Mouse (Mus musculus): ENCODE results near the gene Armc9. TPM values are rescaled to one million over a fixed set of nuclear protein-coding genes. Genes with fewer than 3 reads are reported as not detected.

Gene Armc9
- polyA plus RNA-seq, 1 experiment from 2014 or later, result 33.0 TPM

GRCm38 (mm10) chr1:86245301-86246085 lies 90.9 kb downstream of the Armc9 start:
- ATAC-seq (ENCODE audit: low FRiP score) (no peak), DNase-seq (ENCODE audit: low spot score) (no peak)
- Histone ChIP-seq H3K27ac (no peak overlapping the region), H3K27me3 (ENCODE audit: control insufficient read depth, insufficient read depth, low read length) (no peaks in the 10 kb centered on the region), H3K9ac (no peak overlapping the region), H3K36me3 (replicated peaks; ENCODE audit: control insufficient read depth, insufficient read depth) (peaks cover 47% of the 10 kb centered on the region), H3K9me3 (ENCODE audit: control insufficient read depth, low read length) (no peaks in the 10 kb centered on the region), H3K4me1 (replicated peaks; ENCODE audit: control insufficient read depth, insufficient read depth, low read length) (no peaks in the 10 kb centered on the region), H3K4me3 (replicated peaks; ENCODE audit: low read length) (no peak overlapping the region), H3K4me2 (replicated peaks) (no peak overlapping the region)
- WGBS, result 86% methylated on average over 6 of the region's 6 CpGs

DNA sequence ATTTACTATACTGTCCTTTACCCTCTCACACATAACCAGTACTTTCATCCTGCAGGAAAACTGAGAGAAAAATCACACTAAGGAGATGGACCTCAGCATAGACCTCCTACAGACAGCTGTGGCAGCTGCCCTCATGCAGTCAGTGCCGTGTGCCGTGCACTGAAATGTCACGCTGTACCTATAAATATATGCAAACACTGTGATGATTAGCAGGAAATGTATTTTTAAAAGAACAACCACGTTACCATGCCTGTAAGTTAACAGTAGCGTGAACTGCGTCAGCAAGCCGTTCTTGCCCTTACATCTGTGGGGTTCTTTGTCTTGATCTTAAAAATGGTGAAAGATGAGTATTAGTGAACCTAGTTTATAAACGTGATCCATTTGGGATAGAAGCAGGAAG lies 98.8 kb downstream of the Armc9 start:
- no peaks in the 10 kb centered on the region for H3K27me3 ChIP-seq (ENCODE audit: control insufficient read depth, insufficient read depth, low read length)
- no peak overlapping the region for H3K9ac ChIP-seq
- WGBS, result 89% methylated on average over 8 of the region's 8 CpGs

GRCm38 (mm10) chr1:86256311-86256710 lies 101.7 kb downstream of the Armc9 start:
- H3K27ac ChIP-seq, result no peak overlapping the region
- H3K9me3 ChIP-seq (ENCODE audit: control insufficient read depth, low read length), result no peaks in the 10 kb centered on the region
- DNase-seq (ENCODE audit: low spot score) (no peak), ATAC-seq (ENCODE audit: low FRiP score) (no peak)
- no peak overlapping the region for H3K4me3 ChIP-seq (replicated peaks; ENCODE audit: low read length)
- no peaks in the 10 kb centered on the region for H3K27me3 ChIP-seq (ENCODE audit: control insufficient read depth, insufficient read depth, low read length)
- no peak overlapping the region for H3K4me2 ChIP-seq (replicated peaks)
- H3K4me1 ChIP-seq (replicated peaks; ENCODE audit: control insufficient read depth, insufficient read depth, low read length), result no peaks in the 10 kb centered on the region
- no peak overlapping the region for H3K9ac ChIP-seq
- H3K36me3 ChIP-seq (replicated peaks; ENCODE audit: control insufficient read depth, insufficient read depth), result peaks cover 34% of the 10 kb centered on the region; the same call in 1 of the 2 replicates
- WGBS, result 80% methylated on average over 4 of the region's 4 CpGs

More for the DNA sequence above, 98.8 kb downstream of the Armc9 start:
- Histone ChIP-seq H3K4me1 (replicated peaks; ENCODE audit: control insufficient read depth, insufficient read depth, low read length) (no peaks in the 10 kb centered on the region), H3K4me3 (replicated peaks; ENCODE audit: low read length) (no peak overlapping the region), H3K4me2 (replicated peaks) (no peak overlapping the region), H3K27ac (no peak overlapping the region), H3K36me3 (replicated peaks; ENCODE audit: control insufficient read depth, insufficient read depth) (peaks cover 55% of the 10 kb centered on the region), H3K9me3 (ENCODE audit: control insufficient read depth, low read length) (no peaks in the 10 kb centered on the region)
- no peak for ATAC-seq (ENCODE audit: low FRiP score)
- no peak for DNase-seq (ENCODE audit: low spot score)

- no peak overlapping the region for H3K4me3 ChIP-seq (replicated peaks; ENCODE audit: low read length)
- ATAC-seq (ENCODE audit: low FRiP score) (no peak), DNase-seq (ENCODE audit: low spot score) (no peak)
- WGBS, result 91% methylated on average over 8 of the region's 8 CpGs
- H3K4me2 ChIP-seq (replicated peaks), result no peak overlapping the region
- no peaks in the 10 kb centered on the region for H3K27me3 ChIP-seq (ENCODE audit: control insufficient read depth, insufficient read depth, low read length)
- no peaks in the 10 kb centered on the region for H3K4me1 ChIP-seq (replicated peaks; ENCODE audit: control insufficient read depth, insufficient read depth, low read length)
- no peaks in the 10 kb centered on the region for H3K9me3 ChIP-seq (ENCODE audit: control insufficient read depth, low read length)
- no peak overlapping the region for H3K9ac ChIP-seq
- peaks cover 34% of the 10 kb centered on the region; the same call in 1 of the 2 replicates for H3K36me3 ChIP-seq (replicated peaks; ENCODE audit: control insufficient read depth, insufficient read depth)
- H3K27ac ChIP-seq, result no peak overlapping the region
Observed at GRCm38 (mm10) chr1:86257228-86257627, 102.6 kb downstream of the Armc9 start.

GRCm38 (mm10) chr1:86258171-86258824 lies 103.7 kb downstream of the Armc9 start:
- Histone ChIP-seq H3K4me2 (replicated peaks) (no peak overlapping the region), H3K9me3 (ENCODE audit: control insufficient read depth, low read length) (no peaks in the 10 kb centered on the region), H3K36me3 (replicated peaks; ENCODE audit: control insufficient read depth, insufficient read depth) (peaks cover 30% of the 10 kb centered on the region; the same call in 1 of the 2 replicates), H3K27ac (no peak overlapping the region), H3K27me3 (ENCODE audit: control insufficient read depth, insufficient read depth, low read length) (no peaks in the 10 kb centered on the region), H3K4me1 (replicated peaks; ENCODE audit: control insufficient read depth, insufficient read depth, low read length) (no peaks in the 10 kb centered on the region), H3K4me3 (replicated peaks; ENCODE audit: low read length) (no peak overlapping the region), H3K9ac (no peak overlapping the region)
- ATAC-seq (ENCODE audit: low FRiP score) (no peak), DNase-seq (ENCODE audit: low spot score) (no peak)
- WGBS, result 77% methylated on average over 7 of the region's 7 CpGs

GRCm38 (mm10) chr1:86263564-86264339 lies 109.2 kb downstream of the Armc9 start:
- WGBS, result 60% methylated on average over 7 of the region's 7 CpGs
- no peaks in the 10 kb centered on the region for H3K27me3 ChIP-seq (ENCODE audit: control insufficient read depth, insufficient read depth, low read length)

DNA sequence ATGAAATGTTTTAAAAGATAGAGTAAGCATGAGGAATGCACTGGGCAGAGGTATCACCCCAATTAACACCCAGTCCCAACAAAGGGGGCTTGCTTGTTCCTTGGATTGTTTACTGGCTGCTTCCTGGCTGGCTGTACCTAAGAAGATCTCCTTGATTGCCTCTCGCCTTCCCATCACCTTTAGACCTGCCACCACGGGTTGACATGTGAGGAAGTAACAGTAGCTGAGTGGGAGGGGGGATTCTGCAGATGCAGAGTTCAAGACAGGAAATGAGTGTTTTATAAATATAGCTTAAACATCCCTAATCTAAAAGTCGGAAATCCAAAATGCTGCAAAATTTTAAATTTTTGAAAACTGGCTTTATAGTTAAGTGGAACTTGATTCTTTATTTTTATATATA lies 110.5 kb downstream of the Armc9 start:
- Histone ChIP-seq H3K27me3 (ENCODE audit: control insufficient read depth, insufficient read depth, low read length) (no peaks in the 10 kb centered on the region), H3K9me3 (ENCODE audit: control insufficient read depth, low read length) (no peaks in the 10 kb centered on the region), H3K4me2 (replicated peaks) (no peak overlapping the region), H3K36me3 (replicated peaks; ENCODE audit: control insufficient read depth, insufficient read depth) (no peaks in the 10 kb centered on the region), H3K27ac (no peak overlapping the region), H3K9ac (no peak overlapping the region), H3K4me3 (replicated peaks; ENCODE audit: low read length) (no peak overlapping the region), H3K4me1 (replicated peaks; ENCODE audit: control insufficient read depth, insufficient read depth, low read length) (no peaks in the 10 kb centered on the region)
- 78% methylated on average over 3 of the region's 3 CpGs for WGBS
- DNase-seq (ENCODE audit: low spot score) (no peak), ATAC-seq (ENCODE audit: low FRiP score) (no peak)

More at GRCm38 (mm10) chr1:86263564-86264339, 109.2 kb downstream of the Armc9 start:
- DNase-seq (ENCODE audit: low spot score) (no peak), ATAC-seq (ENCODE audit: low FRiP score) (no peak)
- Histone ChIP-seq H3K4me1 (replicated peaks; ENCODE audit: control insufficient read depth, insufficient read depth, low read length) (no peaks in the 10 kb centered on the region), H3K9ac (no peak overlapping the region), H3K9me3 (ENCODE audit: control insufficient read depth, low read length) (no peaks in the 10 kb centered on the region), H3K27ac (no peak overlapping the region), H3K36me3 (replicated peaks; ENCODE audit: control insufficient read depth, insufficient read depth) (no peaks in the 10 kb centered on the region), H3K4me3 (replicated peaks; ENCODE audit: low read length) (no peak overlapping the region), H3K4me2 (replicated peaks) (no peak overlapping the region)

GRCm38 (mm10) chr1:86268492-86269189 lies 114.1 kb downstream of the Armc9 start:
- H3K4me3 ChIP-seq (replicated peaks; ENCODE audit: low read length), result no peak overlapping the region
- H3K9ac ChIP-seq, result no peak overlapping the region
- H3K4me1 ChIP-seq (replicated peaks; ENCODE audit: control insufficient read depth, insufficient read depth, low read length), result no peaks in the 10 kb centered on the region
- no peak overlapping the region for H3K27ac ChIP-seq
- H3K4me2 ChIP-seq (replicated peaks), result no peak overlapping the region
- no peaks in the 10 kb centered on the region for H3K36me3 ChIP-seq (replicated peaks; ENCODE audit: control insufficient read depth, insufficient read depth)
- ATAC-seq (ENCODE audit: low FRiP score), result no peak
- no peaks in the 10 kb centered on the region for H3K27me3 ChIP-seq (ENCODE audit: control insufficient read depth, insufficient read depth, low read length)
- H3K9me3 ChIP-seq (ENCODE audit: control insufficient read depth, low read length), result no peaks in the 10 kb centered on the region
- 90% methylated on average over 9 of the region's 9 CpGs for WGBS
- DNase-seq (ENCODE audit: low spot score), result no peak

DNA sequence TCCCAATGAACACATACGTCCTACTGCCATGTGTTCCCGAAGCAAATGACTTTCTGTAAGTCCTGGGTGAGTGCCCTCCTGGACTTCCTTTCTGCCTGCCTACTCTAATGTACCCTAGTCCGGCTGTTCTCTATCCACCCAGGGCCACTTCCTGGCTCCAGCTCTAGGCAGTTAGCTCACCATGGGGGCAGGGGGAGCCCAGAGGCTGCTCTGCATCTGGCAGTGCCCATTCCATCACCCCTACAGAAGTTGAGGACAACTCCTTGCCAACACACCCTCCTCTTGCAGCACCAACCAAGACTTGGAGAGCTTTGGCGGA lies 114.6 kb downstream of the Armc9 start:
- Histone ChIP-seq H3K27ac (no peak overlapping the region), H3K9me3 (ENCODE audit: control insufficient read depth, low read length) (no peaks in the 10 kb centered on the region), H3K27me3 (ENCODE audit: control insufficient read depth, insufficient read depth, low read length) (no peaks in the 10 kb centered on the region), H3K4me2 (replicated peaks) (no peak overlapping the region), H3K36me3 (replicated peaks; ENCODE audit: control insufficient read depth, insufficient read depth) (no peaks in the 10 kb centered on the region), H3K9ac (no peak overlapping the region), H3K4me3 (replicated peaks; ENCODE audit: low read length) (no peak overlapping the region), H3K4me1 (replicated peaks; ENCODE audit: control insufficient read depth, insufficient read depth, low read length) (no peaks in the 10 kb centered on the region)
- ATAC-seq (ENCODE audit: low FRiP score) (no peak), DNase-seq (ENCODE audit: low spot score) (no peak)
- WGBS, result 85% methylated on average over 4 of the region's 4 CpGs

All from hindbrain, embryonic 14.5 days (tissue).